Mouse (Mus musculus) frontal cortex, postnatal 36 days (tissue): Measurements from ENCODE around the gene Poll.
A peak's percentile ranks its signal among the peaks of the same experiment; 100 is the strongest.

Experiments
- DNase-seq, 2 experiments: peaks; one replicate each; pipeline ENCODE4 v3.0.0; 2022; ENCODE audit warnings: low spot score in 2 of 2

Gene Poll

DNA sequence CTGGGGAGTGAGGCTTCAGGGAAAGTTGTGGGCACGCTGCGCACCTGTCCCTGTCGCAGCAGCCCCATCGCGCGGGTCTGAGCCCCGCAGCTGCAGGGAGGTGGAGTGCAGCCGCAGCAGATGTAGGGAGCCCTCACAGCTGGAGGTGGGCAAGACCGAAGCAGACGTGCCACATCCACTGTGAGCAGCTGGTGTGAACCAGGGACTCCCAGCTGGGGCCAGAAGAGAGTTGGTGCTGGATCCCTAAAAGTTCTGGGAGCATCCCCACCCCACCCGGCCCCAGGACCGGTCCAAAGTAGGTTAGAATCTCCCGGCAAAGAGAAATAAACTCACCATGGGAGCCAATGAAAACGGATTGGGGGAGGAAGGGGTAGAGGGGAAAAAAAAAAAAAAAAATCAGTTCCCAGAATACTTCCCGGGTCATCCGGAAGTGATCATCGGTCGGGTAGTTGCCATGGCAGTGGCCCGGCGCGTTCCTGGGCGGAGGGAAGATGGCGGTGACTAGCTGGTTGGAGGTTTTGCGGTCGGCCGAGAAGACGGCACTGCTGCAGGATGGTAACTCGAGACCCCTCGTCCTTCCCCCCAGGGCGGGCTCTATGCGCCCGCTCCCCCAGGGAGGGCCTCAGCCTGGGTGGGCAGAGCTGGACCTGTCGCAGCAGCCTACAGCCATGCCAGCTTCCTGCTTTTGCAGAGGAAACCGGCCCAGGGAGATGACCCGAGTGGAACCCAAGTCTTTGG is at the start of gene Poll, which contains the start of gene Gm17018:
Gene Poll, minus strand, starts transcription at position 379 of the 738 bp plus-strand sequence.
Gene Gm17018, plus strand, starts transcription at position 463 of the 738 bp plus-strand sequence.
- peak; percentile 83 to 88 for DNase-seq

DNA sequence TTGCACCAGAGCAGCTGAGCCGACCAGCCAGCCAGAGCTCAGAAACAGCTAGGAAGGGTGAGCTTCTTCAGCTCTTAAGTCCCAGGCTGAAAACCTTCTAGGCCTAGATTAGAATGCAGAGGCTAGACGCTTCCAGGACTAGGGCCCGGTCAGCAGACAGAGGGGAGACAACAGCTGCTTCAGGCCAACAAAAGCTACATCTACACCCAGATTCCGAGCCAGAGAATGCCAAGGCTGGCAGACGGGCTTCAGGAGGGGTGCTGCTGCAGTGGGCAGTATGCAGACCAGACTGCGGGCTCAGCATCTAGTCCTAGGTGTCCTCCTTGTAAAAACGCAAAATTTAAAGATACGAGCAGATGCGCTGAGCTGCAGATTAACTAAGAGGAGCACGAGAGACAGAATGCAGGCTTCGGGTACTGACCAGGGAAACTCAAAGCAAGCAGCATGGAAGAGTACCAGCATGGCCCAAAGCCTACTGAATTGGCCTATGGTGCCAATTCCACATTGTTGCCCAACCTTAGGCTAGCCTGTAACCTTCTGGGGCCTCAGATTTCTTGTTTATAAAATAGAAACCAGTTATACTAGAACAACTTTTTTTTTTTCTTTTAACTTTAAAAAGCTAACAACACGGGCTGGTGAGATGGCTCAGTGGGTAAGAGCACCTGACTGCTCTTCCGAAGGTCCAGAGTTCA is 48.5 kb upstream of the Poll start:
- no peak for DNase-seq

DNA sequence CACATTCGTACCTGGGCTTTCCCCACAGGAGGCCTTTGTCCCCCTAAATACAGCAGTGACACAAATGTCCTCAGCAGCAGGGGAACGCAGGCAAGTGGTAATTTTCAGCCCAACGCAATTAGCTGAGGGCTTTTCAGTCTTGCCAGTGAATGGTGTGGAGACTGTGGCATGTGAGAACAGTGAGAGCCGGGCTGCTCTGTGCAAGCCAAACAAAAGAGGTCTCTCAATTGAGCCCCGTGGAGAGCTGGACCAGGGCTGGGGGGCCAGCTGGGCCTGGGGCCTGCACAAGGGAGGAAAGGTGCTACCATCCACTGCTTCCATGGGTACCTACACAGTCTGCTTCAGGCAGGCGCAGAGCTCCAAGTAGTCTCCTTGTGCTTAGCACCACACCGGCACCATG is 47.1 kb upstream of the Poll start:
- DNase-seq, result no peak

DNA sequence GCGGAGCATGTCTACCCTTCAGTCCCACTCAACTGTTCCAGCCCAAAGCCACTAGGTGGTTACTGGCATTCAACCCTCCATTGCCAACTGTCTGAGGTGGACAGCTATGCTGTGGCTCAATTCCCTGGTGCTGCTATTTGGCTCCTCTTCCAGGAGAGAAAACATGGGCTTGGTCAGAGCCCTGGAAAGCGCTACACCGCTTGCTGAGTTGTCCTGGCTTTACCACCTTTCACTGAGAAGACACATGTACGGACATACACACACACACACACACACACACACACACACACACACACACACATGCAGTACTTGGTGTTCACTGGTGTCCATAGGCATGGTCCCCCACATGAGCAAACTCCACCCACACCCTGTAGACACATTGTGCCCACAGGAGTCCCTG is 46.4 kb upstream of the Poll start:
- no peak for DNase-seq

DNA sequence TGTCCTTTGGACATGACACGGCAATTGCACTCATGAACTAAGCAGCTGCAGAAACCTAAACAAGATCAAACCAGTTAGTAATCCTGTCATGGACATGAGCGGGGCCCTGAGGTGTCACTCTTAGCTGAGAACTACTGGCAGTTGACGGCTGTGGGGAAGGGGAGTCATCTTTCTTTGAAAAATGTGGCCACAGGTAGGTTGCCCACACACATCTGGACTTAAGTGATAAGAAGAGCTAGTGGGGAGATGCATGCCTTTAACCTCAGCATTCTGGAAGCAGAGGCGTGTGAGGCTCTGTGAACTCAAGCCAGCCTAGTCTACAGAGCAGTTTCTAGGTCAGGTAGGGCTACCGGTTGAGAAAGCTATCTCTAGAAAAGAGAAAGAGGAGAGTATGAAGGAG is 42.3 kb upstream of the Poll start:
- no peak for DNase-seq

DNA sequence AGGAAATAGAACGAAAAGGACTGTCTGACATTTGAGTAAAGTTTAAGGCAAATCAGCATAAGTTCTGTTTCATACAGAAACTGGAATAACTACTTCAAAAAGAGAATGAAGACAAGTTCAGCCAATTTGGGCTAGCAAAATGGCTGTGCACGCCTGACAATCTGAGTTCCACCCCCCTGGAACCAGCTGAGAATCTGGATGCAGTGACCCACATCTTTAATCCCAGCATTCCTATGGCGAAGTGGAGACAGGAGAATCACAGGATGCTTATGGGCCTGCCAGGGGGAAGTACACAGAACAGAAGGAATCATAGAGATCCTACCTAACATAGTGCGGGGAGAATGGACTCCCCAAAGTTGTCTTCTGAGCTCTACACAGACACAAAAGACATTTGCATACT is 36.8 kb upstream of the Poll start:
- DNase-seq, result no peak

DNA sequence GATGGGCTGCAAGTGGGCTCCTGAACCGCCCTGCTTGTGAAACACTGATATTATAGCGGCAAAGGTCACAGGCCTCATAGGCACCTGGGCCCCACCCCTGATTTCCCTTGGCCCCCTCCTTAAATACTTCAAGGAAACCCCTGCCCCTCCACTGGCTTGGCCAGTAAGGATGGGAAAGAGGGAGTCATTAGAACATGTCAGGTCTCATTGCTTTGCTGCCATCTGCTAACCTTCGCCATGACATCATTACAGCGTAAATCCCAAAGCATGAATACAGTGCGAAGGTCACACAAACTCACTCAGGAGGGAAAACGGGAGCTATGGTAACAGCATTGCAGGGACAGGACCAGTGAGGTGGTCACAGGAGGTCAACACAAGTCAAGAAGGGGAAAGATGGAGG is 36.1 kb upstream of the Poll start:
- DNase-seq, result no peak

DNA sequence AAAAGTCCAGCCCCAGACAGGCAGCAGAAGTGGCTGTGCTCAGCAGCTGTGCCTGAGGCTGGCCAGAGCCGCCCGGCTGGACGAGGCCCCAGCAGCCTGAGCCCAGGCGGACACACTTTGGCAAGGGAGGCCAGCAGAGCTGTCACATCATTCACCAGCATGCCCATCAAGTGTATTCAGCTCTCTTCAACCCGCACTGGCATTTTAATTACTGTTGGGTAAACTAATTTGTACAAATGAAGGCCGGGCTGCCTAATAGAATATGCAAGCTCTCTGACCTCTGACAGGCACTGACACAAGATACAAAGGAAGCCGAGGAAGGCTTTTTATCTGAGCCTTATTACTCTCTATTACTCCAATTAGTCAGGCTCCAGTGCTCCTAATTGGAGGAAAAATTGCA is 35.7 kb upstream of the Poll start:
- no peak for DNase-seq

DNA sequence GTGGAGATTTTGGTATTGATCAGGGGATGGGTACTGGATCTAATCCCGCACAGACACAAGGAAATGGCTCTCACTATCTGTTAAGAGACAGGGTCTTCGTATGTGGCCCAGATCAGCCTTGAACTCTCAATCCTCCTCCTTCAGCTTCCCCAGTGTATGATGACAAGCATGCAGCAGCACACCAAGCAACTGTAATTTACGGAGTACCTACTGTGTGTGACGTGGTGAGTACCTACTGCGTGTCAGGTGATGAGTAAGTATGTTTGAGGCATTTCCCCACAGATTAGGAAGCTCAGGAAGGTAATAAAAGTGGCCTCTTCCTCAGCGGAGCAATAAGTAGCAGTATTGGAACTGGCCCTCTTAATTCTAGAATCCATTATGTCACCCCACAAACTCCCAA is 35.1 kb upstream of the Poll start:
- DNase-seq, result no peak

DNA sequence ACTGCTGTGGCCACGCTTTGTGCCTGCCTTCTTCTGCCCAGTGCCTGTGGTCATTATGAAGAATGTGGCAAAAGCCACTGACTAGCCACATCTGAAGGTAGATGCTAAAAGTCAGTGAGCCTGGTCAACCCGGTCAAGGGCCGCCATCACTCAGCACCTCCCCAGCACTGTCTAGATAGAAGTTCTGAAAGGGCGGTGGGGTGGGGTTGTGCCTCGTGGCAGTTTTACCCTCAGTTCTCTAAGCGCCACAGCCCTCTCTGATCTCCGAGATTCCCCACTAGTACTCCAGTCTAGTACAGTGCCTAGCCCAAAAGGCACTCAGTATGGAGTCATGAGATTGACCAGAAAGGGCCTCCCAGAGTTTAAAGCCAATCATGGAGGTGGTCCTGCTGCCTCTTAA is 33.7 kb upstream of the Poll start:
- no peak for DNase-seq

DNA sequence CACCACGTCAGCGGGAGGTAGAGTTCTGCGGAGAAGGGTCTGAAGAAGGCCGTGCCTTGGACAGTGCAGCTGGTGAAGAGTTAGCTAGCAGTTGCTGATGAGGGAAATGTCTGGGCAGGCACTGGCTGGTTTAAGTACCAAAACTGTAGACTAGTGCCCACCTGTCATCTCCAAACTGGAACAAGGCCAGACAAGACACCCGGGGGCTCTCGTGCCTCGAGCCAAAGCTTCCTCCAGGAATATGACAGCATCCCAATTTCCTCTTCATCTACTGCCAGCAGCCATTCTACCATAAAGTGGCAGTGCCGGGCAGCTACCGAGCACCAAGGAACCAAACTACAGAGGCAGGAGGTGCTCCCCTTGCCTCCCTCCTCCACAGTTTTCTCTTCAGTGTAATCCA is 32.6 kb upstream of the Poll start:
- DNase-seq, result no peak

DNA sequence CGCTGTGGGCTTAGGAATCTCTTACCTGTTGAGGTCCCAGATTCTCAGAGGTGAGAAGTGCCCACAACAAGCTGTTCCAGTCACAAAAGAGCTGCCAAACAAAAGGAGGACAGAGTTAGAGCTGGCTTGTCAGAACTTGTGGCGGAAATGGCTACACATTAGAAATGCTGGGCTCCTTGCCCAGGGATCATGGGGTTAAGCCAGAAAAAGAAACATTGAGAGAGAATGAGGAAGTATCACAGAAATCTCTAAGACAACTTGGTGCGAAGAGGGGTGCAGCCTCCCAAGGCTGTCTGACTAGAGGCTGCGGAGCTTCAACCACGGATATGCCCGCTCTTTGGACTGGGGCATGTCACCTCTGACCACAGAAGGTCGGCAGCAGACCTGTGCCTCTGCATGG is 31.4 kb upstream of the Poll start:
- peak in 1 of 2 experiments; percentile 26 for DNase-seq

DNA sequence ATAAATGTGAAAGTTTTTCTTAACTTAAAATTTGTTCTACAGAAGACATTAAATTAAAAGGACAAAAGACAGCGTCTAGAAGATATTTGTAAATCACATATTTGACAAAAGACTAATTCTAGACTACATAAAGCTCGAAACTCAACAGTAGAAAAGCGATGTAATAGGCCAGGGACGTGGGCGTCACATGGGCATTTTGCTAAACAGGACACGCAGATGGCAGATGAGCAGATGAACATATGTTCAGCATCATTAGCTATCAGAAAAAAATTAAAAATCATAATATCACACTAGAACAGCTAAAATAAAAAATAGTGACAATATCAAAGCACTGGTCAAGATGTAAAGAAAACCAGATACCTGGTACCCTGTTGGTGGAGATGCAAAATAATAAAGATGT is 29.4 kb upstream of the Poll start:
- DNase-seq, result no peak

DNA sequence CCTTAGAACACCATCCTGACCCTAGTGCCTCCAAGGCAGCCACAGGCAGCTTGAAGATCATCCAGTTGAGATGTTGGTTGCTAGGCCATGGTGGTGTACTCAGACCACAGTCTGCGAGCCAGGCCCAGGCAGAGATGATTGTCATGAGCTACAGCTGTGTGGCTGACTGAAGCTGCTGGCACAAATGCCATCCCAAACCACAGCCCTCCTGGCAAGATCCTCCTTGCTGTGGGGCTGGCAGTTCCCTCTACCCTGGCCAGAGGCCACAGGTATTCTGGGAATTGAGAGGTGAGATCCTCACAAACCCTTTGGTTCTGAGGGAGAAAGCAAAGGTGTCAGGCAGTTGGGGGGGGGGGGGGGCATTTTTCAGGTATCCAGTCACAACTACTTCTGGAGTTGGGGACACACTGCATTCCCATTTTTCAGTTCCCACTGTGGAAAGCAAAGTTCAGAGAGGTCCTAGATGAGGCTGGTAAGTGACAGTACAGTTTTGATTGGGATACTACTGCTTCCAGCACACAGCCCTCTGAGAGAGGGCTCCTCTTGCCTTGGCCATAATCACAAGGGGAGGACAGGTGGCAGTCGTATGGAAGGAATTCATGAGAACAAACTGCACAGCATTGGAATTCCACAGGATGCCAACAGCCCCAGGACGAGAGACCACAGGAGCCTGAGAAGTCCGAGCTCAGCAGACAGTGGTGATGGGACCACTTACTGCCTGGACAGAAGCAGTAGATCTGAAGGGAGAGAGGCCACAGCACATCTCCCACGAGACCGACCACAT is 27.4 kb upstream of the Poll start:
- no peak for DNase-seq

DNA sequence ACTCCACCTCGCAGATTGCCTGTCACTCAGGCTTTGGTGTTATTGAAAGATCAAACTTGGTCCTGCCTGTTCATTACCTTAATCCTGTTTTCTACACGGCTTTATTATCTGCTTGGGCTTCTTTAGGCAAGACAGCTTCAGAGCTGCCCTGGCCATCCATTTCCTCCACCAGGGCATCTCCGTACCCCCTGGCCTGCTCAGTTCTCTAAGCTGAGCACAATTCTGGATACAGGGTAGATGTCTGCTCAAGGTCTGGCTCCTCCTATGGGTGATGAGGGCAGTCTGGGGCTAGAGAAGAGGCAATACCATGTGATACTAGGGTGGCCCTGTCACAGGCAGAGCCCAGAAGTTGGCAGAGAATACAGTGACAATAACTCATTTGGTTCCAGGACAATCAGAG is 26.5 kb upstream of the Poll start:
- no peak for DNase-seq

DNA sequence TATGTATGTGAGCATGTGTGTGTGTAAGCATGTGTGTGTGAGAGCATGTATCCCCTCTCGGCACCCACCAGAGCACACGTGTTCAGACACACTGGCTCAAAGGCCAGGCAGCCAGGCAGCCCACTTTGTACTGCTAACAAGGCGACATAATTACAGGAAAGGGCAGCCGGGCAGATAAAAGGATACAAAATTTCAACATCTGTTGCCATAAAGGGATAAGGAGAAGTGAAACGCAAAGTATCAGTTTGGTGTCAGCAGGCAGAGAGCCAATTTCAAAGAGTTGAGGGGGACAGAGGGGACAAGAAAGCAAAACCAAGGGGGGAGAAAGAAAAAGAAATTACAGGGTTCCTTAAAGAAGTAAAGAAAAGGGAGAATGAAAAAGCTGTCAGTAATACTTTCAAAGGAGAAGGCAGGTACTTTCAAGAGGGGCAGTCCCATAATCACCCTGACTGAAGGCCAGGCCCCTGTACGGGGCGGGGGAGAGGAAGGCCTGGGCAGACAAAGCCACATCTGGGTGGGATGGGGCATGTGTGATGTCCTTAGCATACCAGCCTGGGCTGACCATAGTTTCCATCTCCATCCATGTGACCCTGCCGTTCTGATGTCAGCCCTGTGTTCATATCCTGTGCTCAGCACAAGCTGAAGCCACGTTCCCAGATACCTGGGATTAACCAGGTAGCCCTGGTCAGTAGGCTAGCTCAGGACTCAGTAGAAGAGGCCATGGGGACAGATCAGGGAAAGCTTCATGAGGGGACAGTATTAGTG is 24.7 kb upstream of the Poll start:
- no peak for DNase-seq

DNA sequence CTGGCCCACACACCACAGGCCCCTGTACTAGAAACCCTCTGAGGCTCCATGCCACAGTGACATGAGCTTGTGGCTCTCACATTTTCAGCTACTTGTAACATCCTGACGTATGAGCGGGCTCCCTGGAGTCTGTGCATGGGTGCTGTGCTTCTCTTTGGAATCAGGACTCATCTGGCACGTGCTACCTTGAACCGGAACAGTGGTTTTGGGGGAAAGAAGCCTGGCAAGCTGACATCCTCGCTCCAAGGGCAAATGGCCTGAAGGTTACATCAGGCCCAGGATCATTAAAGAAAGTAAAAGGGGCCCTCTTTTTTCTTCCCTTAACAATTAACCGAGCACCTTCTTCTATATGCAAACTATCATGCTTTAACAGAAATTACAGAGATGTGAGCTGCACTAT is 22.8 kb upstream of the Poll start:
- DNase-seq, result no peak

DNA sequence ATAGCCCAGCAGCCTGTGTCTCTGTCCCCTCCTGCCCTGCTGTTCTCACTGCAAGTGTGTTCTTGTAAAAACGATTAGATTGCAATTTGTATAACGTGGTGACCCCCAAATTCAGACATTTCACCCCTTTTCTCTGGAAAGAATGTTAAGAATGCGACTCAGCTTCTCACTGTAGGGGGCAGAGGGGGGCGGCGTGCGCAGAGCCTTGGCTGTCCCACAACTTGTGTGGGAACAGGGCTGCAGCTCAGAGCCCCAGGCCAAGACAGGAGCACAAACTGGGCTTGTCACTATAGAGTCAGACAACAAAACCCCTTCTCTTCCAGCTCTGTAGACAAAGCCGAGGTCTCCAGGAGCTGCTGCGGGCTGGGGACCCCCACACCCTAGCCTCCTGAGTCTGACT is 21.8 kb upstream of the Poll start:
- DNase-seq, result no peak

DNA sequence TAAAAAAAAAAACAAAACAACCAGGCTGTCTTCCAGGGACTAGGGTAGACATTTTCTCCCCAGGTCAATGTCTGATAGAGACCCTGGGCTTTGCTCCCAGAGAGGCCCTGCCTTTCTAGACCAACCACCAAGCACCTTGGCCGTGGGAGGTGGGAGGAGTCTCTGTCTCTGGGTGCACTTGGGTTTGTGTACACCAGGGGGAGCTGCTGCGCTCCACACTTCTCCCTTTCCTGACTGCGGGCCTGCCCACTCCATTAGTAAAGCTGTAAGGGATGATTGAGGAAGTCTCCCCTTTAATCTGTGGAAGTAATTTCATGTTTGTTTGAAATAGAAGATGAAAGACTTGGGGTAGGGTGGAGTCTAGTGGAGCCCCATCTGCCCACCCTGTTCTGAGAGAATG is 20.9 kb upstream of the Poll start:
- peak in 1 of 2 experiments; percentile 33 for DNase-seq

DNA sequence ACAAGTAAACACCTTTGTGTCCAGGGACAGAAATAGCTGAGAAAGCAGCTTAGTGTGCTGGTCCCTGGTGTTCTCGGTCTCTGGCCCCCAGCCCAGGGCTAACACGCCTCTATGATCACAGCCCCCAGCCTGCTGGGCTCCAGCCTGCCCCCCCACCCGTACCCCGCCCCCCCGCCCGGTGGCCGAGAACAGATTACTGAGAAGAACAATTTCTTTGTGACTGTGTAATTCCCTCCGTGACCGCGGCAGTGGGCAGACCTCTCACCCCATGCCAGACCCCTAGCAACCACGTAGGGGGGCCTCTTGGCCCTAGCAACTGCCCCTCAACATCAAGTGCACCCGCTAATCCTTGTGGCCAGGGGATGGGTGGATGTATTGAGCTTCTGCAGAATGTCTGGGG is 19.9 kb upstream of the Poll start:
- DNase-seq, result no peak

DNA sequence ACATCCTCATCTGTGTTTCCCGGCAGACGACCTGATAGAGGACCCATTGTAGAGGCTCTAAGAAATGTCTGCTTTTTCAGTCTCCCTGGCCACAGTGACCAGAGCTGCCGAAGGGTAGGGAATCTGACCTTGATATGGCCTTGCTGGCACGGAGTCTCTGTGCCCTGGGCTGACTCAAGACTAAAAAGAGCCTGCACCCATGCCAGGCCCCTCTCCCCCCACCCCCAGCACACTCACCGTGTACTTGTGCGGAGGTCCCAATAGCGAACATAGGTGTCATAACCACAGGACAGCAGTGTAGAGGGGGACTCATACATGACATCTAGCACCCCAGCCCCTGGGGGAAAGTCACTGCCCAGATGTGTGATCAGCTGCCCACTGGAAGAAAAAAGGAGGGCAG is 19.1 kb upstream of the Poll start:
- DNase-seq, result no peak

DNA sequence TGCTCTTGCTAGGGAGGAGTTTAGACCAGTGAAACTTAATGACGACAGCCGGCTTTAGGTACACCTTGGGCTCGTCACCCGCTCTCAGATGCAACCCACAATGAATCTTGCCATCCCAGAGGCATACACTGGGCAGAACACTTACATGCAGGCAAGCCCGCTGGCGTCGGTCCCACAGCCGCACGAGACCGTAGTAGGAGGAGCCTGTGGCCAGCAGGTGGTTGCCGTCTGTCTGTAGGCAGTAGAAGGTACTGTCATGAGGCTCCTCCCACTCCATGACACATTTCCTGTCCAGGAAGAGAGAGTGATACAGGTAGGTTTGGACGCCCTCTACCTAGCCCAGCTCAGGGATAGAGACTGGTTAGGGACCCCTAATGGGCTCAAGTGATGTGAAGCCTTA is 18.6 kb upstream of the Poll start:
- no peak for DNase-seq
